Mouse (Mus musculus): ENCODE results near the gene Inpp4a. TPM values are rescaled to one million over a fixed set of nuclear protein-coding genes. Genes with fewer than 3 reads are reported as not detected.

Inpp4a gene
- polyA plus RNA-seq, 1 experiment from 2014 or later, result 19.5 TPM

- 71% methylated on average over 3 of the region's 3 CpGs for WGBS
- no peak for ATAC-seq (ENCODE audit: insufficient number of reproducible peaks, insufficient read depth, low FRiP score, low TSS enrichment)
- H3K4me2 ChIP-seq (replicated peaks), result no peak overlapping the region
Observed at GRCm38 (mm10) chr1:37302801-37303200, 3.1 kb downstream of the Inpp4a start.

DNA sequence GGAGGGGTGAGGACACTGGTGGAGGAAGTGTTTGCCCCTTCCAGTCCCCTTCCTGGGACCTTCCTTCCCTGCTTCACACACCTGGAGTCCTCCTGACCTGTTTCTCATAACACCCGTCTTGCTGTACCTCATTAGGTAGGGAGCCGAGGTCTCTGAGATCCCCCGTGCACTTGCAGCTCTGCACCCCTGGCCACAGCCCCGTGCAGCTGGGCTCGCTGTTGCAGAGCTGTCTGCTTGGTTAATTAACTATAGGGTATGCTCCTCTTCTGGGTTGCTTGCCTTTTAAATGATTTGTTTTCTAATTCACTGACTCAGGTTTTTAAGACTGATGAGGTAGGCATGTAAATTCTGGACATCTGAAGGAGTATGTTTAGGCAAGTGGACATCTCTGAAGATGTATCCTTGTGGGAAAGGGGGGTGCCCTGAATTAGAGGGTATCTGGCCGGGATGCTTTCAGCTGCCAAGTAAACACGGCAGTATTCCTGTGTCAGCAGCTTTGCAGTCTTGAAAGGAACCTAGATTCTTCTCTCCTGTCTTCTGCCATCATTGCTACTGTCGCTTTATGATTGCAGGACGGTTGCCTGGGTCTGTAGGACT is 6.1 kb downstream of the Inpp4a start:
- Histone ChIP-seq H3K9me3 (peaks cover 6% of the 10 kb centered on the region; the same call in 1 of the 2 replicates), H3K4me3 (no peak overlapping the region), H3K9ac (no peak overlapping the region), H3K4me2 (replicated peaks) (no peak overlapping the region), H3K27me3 (no peaks in the 10 kb centered on the region), H3K4me1 (peaks cover 2% of the 10 kb centered on the region), H3K27ac (no peak overlapping the region), H3K36me3 (no peaks in the 10 kb centered on the region)
- no peak for ATAC-seq (ENCODE audit: insufficient number of reproducible peaks, insufficient read depth, low FRiP score, low TSS enrichment)
- WGBS, result 76% methylated on average over 9 of the region's 9 CpGs

More at GRCm38 (mm10) chr1:37302801-37303200, 3.1 kb downstream of the Inpp4a start:
- Histone ChIP-seq H3K27me3 (no peaks in the 10 kb centered on the region), H3K9ac (no peak overlapping the region), H3K4me1 (peaks cover 8% of the 10 kb centered on the region), H3K9me3 (no peaks in the 10 kb centered on the region), H3K4me3 (no peak overlapping the region), H3K36me3 (no peaks in the 10 kb centered on the region), H3K27ac (no peak overlapping the region)

DNA sequence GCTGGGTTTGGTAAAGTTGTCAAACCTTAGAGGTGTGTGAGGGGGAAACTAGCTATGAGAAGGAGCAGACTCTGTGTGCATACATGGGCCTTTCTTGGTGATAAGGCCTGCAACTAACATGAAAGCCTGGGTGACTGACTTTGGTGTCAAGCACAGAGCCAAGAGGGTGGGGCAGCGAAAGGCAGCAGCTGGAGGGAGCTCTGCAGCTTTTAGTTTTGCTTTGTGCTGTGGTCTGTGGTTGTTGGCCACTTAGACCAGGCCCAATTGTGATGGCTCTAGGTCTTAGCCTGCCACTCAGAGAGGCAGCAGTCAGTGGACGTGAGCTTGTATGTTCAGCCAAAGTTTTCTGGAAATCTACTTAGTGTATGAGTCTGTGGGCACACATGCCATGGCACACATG is 7.9 kb downstream of the Inpp4a start:
- WGBS, result 93% methylated on average over 2 of the region's 2 CpGs

DNA sequence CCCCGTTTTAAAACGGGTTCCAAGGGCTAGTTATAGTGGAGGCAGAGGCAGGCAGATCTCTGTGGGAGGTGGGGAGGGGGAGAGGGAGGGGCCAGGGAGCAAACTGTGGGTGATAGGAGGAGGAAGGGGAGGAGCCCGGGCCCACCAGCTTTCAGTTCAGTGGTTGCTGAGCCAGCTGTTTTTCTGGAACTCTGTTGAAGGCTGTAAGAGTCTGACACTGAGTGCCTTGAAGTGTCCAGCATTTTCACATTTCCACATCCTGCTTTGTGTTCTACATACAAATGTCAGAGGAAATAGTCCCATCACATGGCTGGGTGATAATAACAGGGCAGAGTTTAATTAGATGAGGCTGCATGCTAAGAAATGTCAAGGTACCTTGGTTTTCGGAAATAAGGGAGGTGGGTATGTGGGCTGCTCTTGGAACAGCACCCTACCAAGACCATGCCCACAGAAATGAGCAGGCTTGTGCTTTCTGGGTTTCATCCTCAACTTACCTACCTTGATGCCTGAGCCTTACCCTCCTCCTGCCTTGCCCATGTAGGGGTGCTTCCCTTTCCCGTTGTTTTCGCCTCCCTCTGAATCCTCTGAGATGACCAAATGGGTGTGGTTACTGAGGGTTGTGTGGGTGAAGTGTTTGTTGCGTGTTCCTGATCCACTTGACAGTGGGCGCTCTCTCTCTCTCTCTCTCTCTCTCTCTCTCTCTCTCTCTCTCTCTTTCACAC is 8.5 kb downstream of the Inpp4a start:
- Histone ChIP-seq H3K4me3 (no peak overlapping the region), H3K4me2 (replicated peaks) (no peak overlapping the region), H3K9ac (no peak overlapping the region), H3K9me3 (peaks cover 9% of the 10 kb centered on the region; the same call in 1 of the 2 replicates), H3K27me3 (no peaks in the 10 kb centered on the region), H3K36me3 (no peaks in the 10 kb centered on the region), H3K4me1 (no peaks in the 10 kb centered on the region), H3K27ac (no peak overlapping the region)
- 83% methylated on average over 8 of the region's 8 CpGs for WGBS
- no peak for ATAC-seq (ENCODE audit: insufficient number of reproducible peaks, insufficient read depth, low FRiP score, low TSS enrichment)

More for the DNA sequence above, 7.9 kb downstream of the Inpp4a start:
- Histone ChIP-seq H3K9ac (no peak overlapping the region), H3K9me3 (peaks cover 9% of the 10 kb centered on the region; the same call in 1 of the 2 replicates), H3K4me3 (no peak overlapping the region), H3K4me1 (no peaks in the 10 kb centered on the region), H3K27me3 (no peaks in the 10 kb centered on the region), H3K27ac (no peak overlapping the region), H3K36me3 (no peaks in the 10 kb centered on the region), H3K4me2 (replicated peaks) (no peak overlapping the region)
- no peak for ATAC-seq (ENCODE audit: insufficient number of reproducible peaks, insufficient read depth, low FRiP score, low TSS enrichment)

DNA sequence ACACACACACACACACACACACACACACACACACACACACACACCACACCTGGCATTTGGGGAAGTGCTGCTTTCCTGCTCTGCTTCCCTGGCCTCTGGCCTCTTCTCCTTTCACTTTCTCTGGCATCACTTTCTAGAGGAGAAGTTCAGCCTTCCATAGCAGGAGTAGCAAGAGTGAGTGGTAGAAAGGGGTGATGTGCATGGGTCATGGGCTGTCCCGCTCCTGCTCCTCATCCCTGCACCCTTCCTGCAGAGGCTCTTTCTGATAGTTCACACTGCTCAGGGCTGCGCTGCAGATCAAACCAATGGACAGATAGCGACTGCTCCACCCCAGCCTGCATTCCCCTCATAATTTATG is 9.1 kb downstream of the Inpp4a start:
- Histone ChIP-seq H3K4me2 (replicated peaks) (no peak overlapping the region), H3K9me3 (peaks cover 9% of the 10 kb centered on the region; the same call in 1 of the 2 replicates), H3K4me3 (no peak overlapping the region), H3K27me3 (no peaks in the 10 kb centered on the region), H3K36me3 (no peaks in the 10 kb centered on the region), H3K9ac (no peak overlapping the region), H3K27ac (no peak overlapping the region), H3K4me1 (no peaks in the 10 kb centered on the region)
- 79% methylated on average over 3 of the region's 3 CpGs for WGBS
- no peak for ATAC-seq (ENCODE audit: insufficient number of reproducible peaks, insufficient read depth, low FRiP score, low TSS enrichment)

- WGBS, result 95% methylated on average over 4 of the region's 4 CpGs
- peaks cover 9% of the 10 kb centered on the region; the same call in 1 of the 2 replicates for H3K9me3 ChIP-seq
- H3K4me3 ChIP-seq, result no peak overlapping the region
- no peak overlapping the region for H3K27ac ChIP-seq
- ATAC-seq (ENCODE audit: insufficient number of reproducible peaks, insufficient read depth, low FRiP score, low TSS enrichment), result no peak
- H3K27me3 ChIP-seq, result no peaks in the 10 kb centered on the region
- no peak overlapping the region for H3K9ac ChIP-seq
- H3K36me3 ChIP-seq, result no peaks in the 10 kb centered on the region
- no peak overlapping the region for H3K4me2 ChIP-seq (replicated peaks)
- no peaks in the 10 kb centered on the region for H3K4me1 ChIP-seq
Observed at GRCm38 (mm10) chr1:37309939-37310515, 10.4 kb downstream of the Inpp4a start.

DNA sequence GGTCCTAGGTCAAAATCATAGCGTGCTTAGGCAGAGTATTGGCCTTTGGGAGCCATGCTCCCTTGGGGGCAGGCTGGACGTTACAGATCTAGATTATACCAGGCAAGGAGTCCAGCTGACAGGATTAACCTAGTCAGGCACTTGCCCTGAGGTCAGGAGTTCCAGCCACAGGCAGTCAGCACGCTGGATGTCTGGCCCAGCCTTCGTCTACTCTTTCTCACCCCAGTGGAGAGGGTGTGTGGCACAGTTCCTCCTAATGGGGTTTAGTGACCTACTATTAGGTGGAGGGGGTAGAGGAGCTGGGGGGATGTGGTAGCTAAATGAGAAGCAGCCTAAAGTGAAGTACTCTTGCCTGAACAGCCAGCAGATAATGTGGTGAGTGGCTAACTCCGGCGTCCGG is 14.7 kb downstream of the Inpp4a start:
- no peak for ATAC-seq (ENCODE audit: insufficient number of reproducible peaks, insufficient read depth, low FRiP score, low TSS enrichment)
- 38% methylated on average over 7 of the region's 7 CpGs for WGBS
- H3K4me2 ChIP-seq (replicated peaks), result no peak overlapping the region
- H3K4me3 ChIP-seq, result no peak overlapping the region
- H3K9ac ChIP-seq, result no peak overlapping the region
- H3K27me3 ChIP-seq, result no peaks in the 10 kb centered on the region
- no peak overlapping the region for H3K27ac ChIP-seq
- no peaks in the 10 kb centered on the region for H3K36me3 ChIP-seq
- H3K9me3 ChIP-seq, result peaks cover 9% of the 10 kb centered on the region; the same call in 1 of the 2 replicates
- H3K4me1 ChIP-seq, result no peaks in the 10 kb centered on the region

DNA sequence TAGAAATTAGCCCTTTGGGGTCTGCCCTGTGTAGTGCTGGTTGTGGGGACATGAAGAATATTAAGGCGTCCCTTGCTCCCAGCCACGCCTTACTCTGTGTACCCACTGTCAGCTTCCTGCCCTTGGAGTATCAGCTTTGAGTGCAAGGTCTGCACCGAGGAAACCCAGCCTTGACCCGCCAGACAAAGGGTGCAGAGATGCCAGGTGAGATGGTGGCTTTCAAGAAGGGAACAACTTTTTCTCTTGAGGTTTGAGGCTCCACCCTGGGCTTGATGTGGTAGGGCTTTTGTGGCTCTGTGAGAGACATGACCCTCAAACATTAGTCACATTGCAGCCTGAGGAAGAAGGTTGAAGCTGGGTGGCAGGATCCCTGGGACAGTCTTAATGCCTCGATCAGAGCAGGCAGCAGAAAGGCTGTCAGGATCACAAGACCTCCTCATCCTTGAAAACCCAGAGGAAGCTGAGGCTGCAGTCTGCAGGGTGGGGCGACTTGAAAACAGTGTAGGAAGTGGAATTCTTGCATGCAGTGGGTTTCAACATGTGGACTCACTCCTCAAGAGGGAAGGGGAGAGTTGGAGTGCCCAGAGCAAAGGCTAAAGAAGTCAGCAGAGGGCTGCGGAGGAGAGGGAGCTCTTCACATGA is 18.1 kb downstream of the Inpp4a start:
- Histone ChIP-seq H3K9me3 (no peaks in the 10 kb centered on the region), H3K9ac (no peak overlapping the region), H3K27ac (no peak overlapping the region), H3K4me3 (no peak overlapping the region), H3K36me3 (no peaks in the 10 kb centered on the region), H3K4me2 (replicated peaks) (no peak overlapping the region), H3K27me3 (no peaks in the 10 kb centered on the region), H3K4me1 (no peaks in the 10 kb centered on the region)
- no peak for ATAC-seq (ENCODE audit: insufficient number of reproducible peaks, insufficient read depth, low FRiP score, low TSS enrichment)
- 79% methylated on average over 7 of the region's 7 CpGs for WGBS

- H3K9ac ChIP-seq, result no peak overlapping the region
- no peak overlapping the region for H3K27ac ChIP-seq
- H3K4me1 ChIP-seq, result no peaks in the 10 kb centered on the region
- no peaks in the 10 kb centered on the region for H3K9me3 ChIP-seq
- WGBS, result 95% methylated on average over 2 of the region's 2 CpGs
- no peak overlapping the region for H3K4me2 ChIP-seq (replicated peaks)
- no peak for ATAC-seq (ENCODE audit: insufficient number of reproducible peaks, insufficient read depth, low FRiP score, low TSS enrichment)
- H3K27me3 ChIP-seq, result no peaks in the 10 kb centered on the region
- no peaks in the 10 kb centered on the region for H3K36me3 ChIP-seq
- H3K4me3 ChIP-seq, result no peak overlapping the region
Observed at GRCm38 (mm10) chr1:37318558-37318957, 18.9 kb downstream of the Inpp4a start.

GRCm38 (mm10) chr1:37322690-37323089 is 23.0 kb downstream of the Inpp4a start:
- Histone ChIP-seq H3K36me3 (no peaks in the 10 kb centered on the region), H3K4me2 (replicated peaks) (no peak overlapping the region), H3K27me3 (no peaks in the 10 kb centered on the region), H3K9ac (no peak overlapping the region), H3K4me3 (no peak overlapping the region), H3K9me3 (no peaks in the 10 kb centered on the region), H3K4me1 (no peaks in the 10 kb centered on the region), H3K27ac (no peak overlapping the region)
- no peak for ATAC-seq (ENCODE audit: insufficient number of reproducible peaks, insufficient read depth, low FRiP score, low TSS enrichment)
- WGBS, result 81% methylated on average over 2 of the region's 2 CpGs

DNA sequence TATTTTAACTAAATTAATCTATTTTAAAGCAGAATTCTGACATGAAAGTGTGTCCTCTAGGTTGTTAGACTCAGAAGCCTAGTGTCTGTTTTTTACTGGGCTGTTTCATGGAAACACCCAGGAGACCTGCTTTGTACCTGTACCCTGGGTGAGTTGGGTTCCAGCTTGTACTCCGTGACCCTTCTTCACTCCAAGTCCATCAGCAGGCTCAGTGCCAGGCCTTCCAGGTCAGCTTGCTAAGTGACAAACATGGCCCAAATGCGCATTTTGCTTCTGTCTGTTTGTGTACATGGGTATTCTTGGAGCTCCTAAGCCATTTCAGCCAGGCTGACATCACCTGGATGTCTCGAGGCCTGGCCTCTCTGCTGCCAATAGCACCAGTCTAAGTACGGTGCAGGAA is 23.5 kb downstream of the Inpp4a start:
- H3K27ac ChIP-seq, result no peak overlapping the region
- H3K4me3 ChIP-seq, result no peak overlapping the region
- H3K9ac ChIP-seq, result no peak overlapping the region
- no peaks in the 10 kb centered on the region for H3K36me3 ChIP-seq
- H3K4me2 ChIP-seq (replicated peaks), result no peak overlapping the region
- 89% methylated on average over 4 of the region's 4 CpGs for WGBS
- H3K9me3 ChIP-seq, result no peaks in the 10 kb centered on the region
- no peak for ATAC-seq (ENCODE audit: insufficient number of reproducible peaks, insufficient read depth, low FRiP score, low TSS enrichment)
- H3K27me3 ChIP-seq, result no peaks in the 10 kb centered on the region
- no peaks in the 10 kb centered on the region for H3K4me1 ChIP-seq

- no peak overlapping the region for H3K4me3 ChIP-seq
- H3K27ac ChIP-seq, result no peak overlapping the region
- H3K27me3 ChIP-seq, result no peaks in the 10 kb centered on the region
- 39% methylated on average over 5 of the region's 5 CpGs for WGBS
- no peaks in the 10 kb centered on the region for H3K9me3 ChIP-seq
- H3K9ac ChIP-seq, result no peak overlapping the region
- H3K4me2 ChIP-seq (replicated peaks), result no peak overlapping the region
- no peak for ATAC-seq (ENCODE audit: insufficient number of reproducible peaks, insufficient read depth, low FRiP score, low TSS enrichment)
- H3K4me1 ChIP-seq, result no peaks in the 10 kb centered on the region
- H3K36me3 ChIP-seq, result no peaks in the 10 kb centered on the region
Observed at GRCm38 (mm10) chr1:37324569-37324968, 24.9 kb downstream of the Inpp4a start.
